ENCODE assay signal across 16 mouse cellular contexts in the genomic region with DNA sequence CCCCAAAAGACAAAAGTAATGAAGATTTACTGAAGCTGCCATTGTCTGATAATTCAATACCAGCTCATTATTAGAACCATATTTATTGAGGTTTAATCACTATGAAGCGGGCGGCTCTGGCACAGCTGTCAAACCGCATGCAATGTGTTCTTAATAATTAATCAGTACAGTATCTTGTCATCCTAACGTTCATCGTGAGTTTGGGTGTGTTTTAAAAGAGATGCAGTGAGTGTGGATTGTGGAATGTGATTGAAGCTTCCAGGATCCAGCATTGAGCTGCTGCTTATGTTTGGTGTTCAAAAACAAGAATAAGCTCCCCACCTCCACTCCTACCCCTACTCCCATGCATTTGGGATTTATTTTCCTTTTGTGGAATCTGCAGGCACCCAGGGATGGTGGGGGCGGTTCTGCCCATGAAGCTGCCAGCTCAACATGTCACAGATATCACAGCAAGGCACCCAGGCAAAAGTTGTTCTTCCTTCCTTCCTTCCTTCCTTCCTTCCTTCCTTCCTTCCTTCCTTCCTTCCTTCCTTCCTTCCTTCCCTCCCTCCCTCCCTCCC.
A peak's percentile ranks its signal among the peaks of the same experiment; 100 is the strongest.
DNase-seq lines count a peak whose midpoint lies in the region; ATAC-seq lines count a peak whose summit lies in the region.
"Had no signal": no experiment of that assay in that cellular context is flagged by ENCODE, and none has a peak within 500 bp of the region (broad histone marks: within the 10 kb centered on the region; RNA-seq: fewer than 3 reads in every experiment).

No protein-coding gene starts in this region.

- H3K4me3 ChIP-seq in midbrain, embryonic 14.5 days (replicated peaks; ENCODE audit: low read depth, low read length): no peak overlapping the region
- no peak overlapping the region for H3K4me3 ChIP-seq in midbrain, embryonic 10.5 days
- H3K4me3 ChIP-seq in embryonic facial prominence, embryonic 15.5 days (replicated peaks): no peak overlapping the region
- H3K4me3 ChIP-seq: forebrain, embryonic 12.5 days; gastrocnemius, adult 2 months; limb, embryonic 12.5 days had no signal

- H3K4me2 ChIP-seq in midbrain, embryonic 14.5 days (ENCODE audit: low read length): no peak overlapping the region
- no peak overlapping the region for H3K4me2 ChIP-seq in embryonic facial prominence, embryonic 15.5 days (replicated peaks)
- H3K4me2 ChIP-seq: forebrain, embryonic 12.5 days had no signal

- H3K27ac ChIP-seq in midbrain, embryonic 14.5 days (replicated peaks; ENCODE audit: low read depth, low read length): no peak overlapping the region
- H3K27ac ChIP-seq in midbrain, embryonic 10.5 days (replicated peaks): no peak overlapping the region
- H3K27ac ChIP-seq in embryonic facial prominence, embryonic 15.5 days (replicated peaks): peak overlapping the region; percentile 39; the same call in 1 of the 2 replicates
- H3K27ac ChIP-seq: forebrain, embryonic 12.5 days; gastrocnemius, adult 2 months; limb, embryonic 12.5 days; liver, embryonic 14.5 days had no signal

- no peaks in the 10 kb centered on the region for H3K9me3 ChIP-seq in midbrain, embryonic 14.5 days (ENCODE audit: control insufficient read depth, low read length)
- H3K9me3 ChIP-seq in midbrain, embryonic 10.5 days (replicated peaks): no peaks in the 10 kb centered on the region
- H3K9me3 ChIP-seq in embryonic facial prominence, embryonic 15.5 days (replicated peaks): no peaks in the 10 kb centered on the region
- H3K9me3 ChIP-seq: forebrain, embryonic 12.5 days; limb, embryonic 12.5 days had no signal

- 58% methylated on average over 6 of the region's 6 CpGs for WGBS in midbrain, embryonic 14.5 days
- WGBS in midbrain, embryonic 10.5 days: 81% methylated on average over 6 of the region's 6 CpGs
- 38% methylated on average over 6 of the region's 6 CpGs for WGBS in embryonic facial prominence, embryonic 15.5 days

- peak; percentile 28 to 41 for DNase-seq in frontal cortex, postnatal 36 days (ENCODE audit: low spot score in 2 of 2)
- DNase-seq in frontal cortex, postnatal 14 days (ENCODE audit: low spot score in 2 of 2): no peak
- peak; percentile 3 for DNase-seq in midbrain, embryonic 14.5 days
- no peak for DNase-seq in midbrain, embryonic 10.5 days (ENCODE audit: low spot score)
- DNase-seq in Muller cell, postnatal 12 days (ENCODE audit: inconsistent ontology term): peak; percentile 53
- no peak for DNase-seq in yolk sac, embryonic 10.5 days (ENCODE audit: low spot score)
- no peak for DNase-seq in heart, postnatal 14 days
- DNase-seq: adrenal gland, postnatal 14 days; cerebellum, adult 8-10 months; gastrocnemius, adult 2 months; thymus, postnatal 14 days had no signal

- no peaks in the 10 kb centered on the region for H3K4me1 ChIP-seq in midbrain, embryonic 14.5 days (ENCODE audit: control insufficient read depth, insufficient read depth, low read length)
- H3K4me1 ChIP-seq in midbrain, embryonic 10.5 days: no peaks in the 10 kb centered on the region
- peaks cover 12% of the 10 kb centered on the region for H3K4me1 ChIP-seq in embryonic facial prominence, embryonic 15.5 days
- H3K4me1 ChIP-seq: forebrain, embryonic 12.5 days had no signal

- intact Hi-C loops in heart, postnatal 14 days (cut with DNase I): loop anchor here (10.0 kb wide), 1 partner anchor 320 kb away; a partner anchor contains a TSS

- no peaks in the 10 kb centered on the region for H3K36me3 ChIP-seq in midbrain, embryonic 14.5 days (ENCODE audit: control insufficient read depth, insufficient read depth, low read length)
- H3K36me3 ChIP-seq in midbrain, embryonic 10.5 days: no peaks in the 10 kb centered on the region
- no peaks in the 10 kb centered on the region for H3K36me3 ChIP-seq in embryonic facial prominence, embryonic 15.5 days
- H3K36me3 ChIP-seq: forebrain, embryonic 12.5 days; limb, embryonic 12.5 days had no signal

- no peak for ATAC-seq in midbrain, embryonic 14.5 days (ENCODE audit: low FRiP score, low TSS enrichment)
- ATAC-seq in embryonic facial prominence, embryonic 15.5 days (ENCODE audit: insufficient number of reproducible peaks, low FRiP score, low TSS enrichment, low read depth): no peak
- ATAC-seq: midbrain, embryonic 16.5 days had no signal

- no peak overlapping the region for H3K9ac ChIP-seq in midbrain, embryonic 14.5 days (replicated peaks; ENCODE audit: low read length)
- H3K9ac ChIP-seq in embryonic facial prominence, embryonic 15.5 days: no peak overlapping the region
- H3K9ac ChIP-seq: forebrain, embryonic 12.5 days; limb, embryonic 12.5 days; liver, embryonic 14.5 days had no signal

- no peaks in the 10 kb centered on the region for H3K27me3 ChIP-seq in midbrain, embryonic 14.5 days (ENCODE audit: control insufficient read depth, insufficient read depth, low read length)
- no peaks in the 10 kb centered on the region for H3K27me3 ChIP-seq in midbrain, embryonic 10.5 days (ENCODE audit: low read depth, poor library complexity, severe bottlenecking)
- H3K27me3 ChIP-seq in embryonic facial prominence, embryonic 15.5 days: no peaks in the 10 kb centered on the region
- H3K27me3 ChIP-seq: forebrain, embryonic 12.5 days had no signal

Comparison
In these comparisons a context has a peak if more than half of its experiments do, and no peak if none do; other contexts are left out.
1. DNase-seq: peak in frontal cortex, postnatal 36 days (2 of 2), midbrain, embryonic 14.5 days (single experiment) and Muller cell, postnatal 12 days (single experiment); none in frontal cortex, postnatal 14 days (0 of 2), midbrain, embryonic 10.5 days (single experiment), yolk sac, embryonic 10.5 days (single experiment) and heart, postnatal 14 days (0 of 2).